Mouse (Mus musculus): ENCODE data around the gene Id1. TPM values are rescaled to one million over a fixed set of nuclear protein-coding genes. Genes with fewer than 3 reads are reported as not detected.

Gene Id1
- total and polyA plus RNA-seq, 2 experiments from 2014 or later, result 104 to 198 TPM

- no peak for TF ChIP-seq CTCF (IDR thresholded peaks at IDR 0.05; ENCODE audit: low read depth)
- Histone ChIP-seq H3K27me3 (ENCODE audit: insufficient read depth, low read length) (no peaks in the 10 kb centered on the region), H3K36me3 (ENCODE audit: insufficient read depth, low read length) (no peaks in the 10 kb centered on the region), H3K9ac (replicated peaks; ENCODE audit: low read length) (no peak overlapping the region), H3K4me1 (ENCODE audit: insufficient read depth, low read length) (peaks cover 3% of the 10 kb centered on the region), H3K27ac (peak overlapping the region; percentile 37; the same call in 1 of the 2 replicates), H3K4me3 (ENCODE audit: low read length) (no peak overlapping the region), H3K9me3 (ENCODE audit: low read length) (no peaks in the 10 kb centered on the region), H3K4me2 (ENCODE audit: low read depth, low read length) (peak overlapping the region; percentile 82; the same call in 1 of the 2 replicates)
- WGBS, result 33% methylated on average over 3 of the region's 3 CpGs
- DNase-seq (ENCODE audit: low spot score), result peak; percentile 25
- no peak for ATAC-seq
Observed at GRCm38 (mm10) chr2:152739842-152740260, 3.8 kb downstream of the Id1 start.

DNA sequence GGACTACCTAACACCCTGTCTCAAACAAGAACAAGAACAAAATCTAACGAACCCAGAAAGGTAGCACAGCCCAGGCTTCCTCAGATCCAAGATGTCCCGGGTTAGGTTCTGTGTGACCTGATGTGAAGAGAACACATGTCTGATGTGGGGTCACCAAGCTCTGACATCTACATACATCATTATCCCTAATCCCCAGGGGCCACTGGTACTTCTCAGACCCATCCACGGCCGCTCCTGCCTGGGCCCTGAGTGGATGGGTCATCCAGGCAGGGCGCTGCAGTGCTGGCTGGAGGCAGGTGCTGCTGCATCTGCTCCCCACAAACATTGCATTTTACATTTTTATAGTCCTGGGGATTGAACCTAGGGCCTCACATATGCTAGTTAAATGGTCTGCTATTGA, 4.4 kb downstream of the Id1 start:
- Histone ChIP-seq H3K36me3 (ENCODE audit: insufficient read depth, low read length) (no peaks in the 10 kb centered on the region), H3K27me3 (ENCODE audit: insufficient read depth, low read length) (no peaks in the 10 kb centered on the region), H3K4me3 (ENCODE audit: low read length) (no peak overlapping the region), H3K27ac (no peak overlapping the region), H3K9ac (replicated peaks; ENCODE audit: low read length) (no peak overlapping the region), H3K9me3 (ENCODE audit: low read length) (no peaks in the 10 kb centered on the region), H3K4me2 (ENCODE audit: low read depth, low read length) (no peak overlapping the region), H3K4me1 (ENCODE audit: insufficient read depth, low read length) (peaks cover 3% of the 10 kb centered on the region)
- DNase-seq (ENCODE audit: low spot score) (no peak), ATAC-seq (no peak)
- TF ChIP-seq CTCF (IDR thresholded peaks at IDR 0.05; ENCODE audit: low read depth), result no peak
- 70% methylated on average over 5 of the region's 5 CpGs for WGBS

GRCm38 (mm10) chr2:152741153-152742041, 5.3 kb downstream of the Id1 start:
- ATAC-seq, result peak; percentile 48
- DNase-seq (ENCODE audit: low spot score), result peak; percentile 77
- peak overlapping the region; percentile 27; the same call in 1 of the 2 replicates for H3K27ac ChIP-seq
- no peaks in the 10 kb centered on the region for H3K9me3 ChIP-seq (ENCODE audit: low read length)
- no peaks in the 10 kb centered on the region for H3K36me3 ChIP-seq (ENCODE audit: insufficient read depth, low read length)
- H3K4me2 ChIP-seq (ENCODE audit: low read depth, low read length), result peak overlapping the region; percentile 24; the same call in 1 of the 2 replicates
- H3K4me1 ChIP-seq (ENCODE audit: insufficient read depth, low read length), result peaks cover 3% of the 10 kb centered on the region; the same call in 1 of the 2 replicates
- TF ChIP-seq CTCF (IDR thresholded peaks at IDR 0.05; ENCODE audit: low read depth), result no peak
- no peaks in the 10 kb centered on the region for H3K27me3 ChIP-seq (ENCODE audit: insufficient read depth, low read length)
- no peak overlapping the region for H3K4me3 ChIP-seq (ENCODE audit: low read length)
- WGBS, result 44% methylated on average over 14 of the region's 14 CpGs
- no peak overlapping the region for H3K9ac ChIP-seq (replicated peaks; ENCODE audit: low read length)

- Histone ChIP-seq H3K4me1 (ENCODE audit: insufficient read depth, low read length) (0 out of 2 replicates have a peak, but pooled peaks cover 3% of the 10 kb centered on the region), H3K27me3 (ENCODE audit: insufficient read depth, low read length) (no peaks in the 10 kb centered on the region), H3K4me2 (ENCODE audit: low read depth, low read length) (no peak overlapping the region), H3K9ac (replicated peaks; ENCODE audit: low read length) (no peak overlapping the region), H3K36me3 (ENCODE audit: insufficient read depth, low read length) (no peaks in the 10 kb centered on the region), H3K4me3 (ENCODE audit: low read length) (no peak overlapping the region), H3K9me3 (ENCODE audit: low read length) (no peaks in the 10 kb centered on the region), H3K27ac (peak overlapping the region; percentile 12; the same call in 1 of the 2 replicates)
- DNase-seq (ENCODE audit: low spot score), result peak; percentile 75
- peak; percentile 60 for ATAC-seq
- 17% methylated on average over 10 of the region's 10 CpGs for WGBS
- TF ChIP-seq CTCF (IDR thresholded peaks at IDR 0.05; ENCODE audit: low read depth), result peak; percentile 75
Observed at GRCm38 (mm10) chr2:152742435-152742834, 6.4 kb downstream of the Id1 start.

- Histone ChIP-seq H3K4me2 (ENCODE audit: low read depth, low read length) (peak within 1 kb of the TSS; percentile 48), H3K27ac (no peak within 1 kb of the TSS), H3K9ac (replicated peaks; ENCODE audit: low read length) (0 out of 2 replicates have a peak within 1 kb of the TSS, but pooled peaks have one; percentile 2), H3K4me3 (ENCODE audit: low read length) (peak within 1 kb of the TSS; percentile 18), H3K27me3 (ENCODE audit: insufficient read depth, low read length) (no peaks in the 10 kb centered on the region), H3K4me1 (ENCODE audit: insufficient read depth, low read length) (0 out of 2 replicates have a peak, but pooled peaks cover 4% of the 10 kb centered on the region), H3K9me3 (ENCODE audit: low read length) (no peaks in the 10 kb centered on the region), H3K36me3 (ENCODE audit: insufficient read depth, low read length) (no peaks in the 10 kb centered on the region)
- WGBS, result 8% methylated on average over 29 of the region's 30 CpGs
- DNase-seq (ENCODE audit: low spot score), result no peak
- no peak for ATAC-seq
- TF ChIP-seq CTCF (IDR thresholded peaks at IDR 0.05; ENCODE audit: low read depth), result no peak
Observed at GRCm38 (mm10) chr2:152753944-152754711, 18.1 kb downstream of the Id1 start, which contains the start of gene Cox4i2. Cox4i2 (plus strand) TSS chr2:152754173.
